Mouse (Mus musculus) liver, adult 2 months (tissue): ENCODE results near the gene Dusp19.

ENCODE experiments used
- CTCF ChIP-seq: fragments of 200-500 bp; IDR thresholded peaks from 2 replicates; pipeline ENCODE4 v1.5.1; 2011; ENCODE audit warnings: low read depth, low read length, control low read depth
- POLR2A ChIP-seq: fragments of 200-500 bp; IDR thresholded peaks from 2 replicates; pipeline ENCODE4 v1.6.1; 2011; ENCODE audit warnings: low read length, control low read depth; ENCODE audit not compliant: insufficient read depth; ENCODE audit errors: extremely low read depth

GRCm38 (mm10) chr2:80599850-80600249 is 17.0 kb upstream of the Dusp19 start:
- TF ChIP-seq CTCF (no peak), POLR2A (no peak)
